Comparison of ENCODE assay signal across 21 mouse cellular contexts in genomic region chr2:7123366-7123765, GRCm38 (mm10).
"Had no signal": no experiment of that assay in that cellular context is flagged by ENCODE, and none has a peak within 500 bp of the region (broad histone marks: within the 10 kb centered on the region; RNA-seq: fewer than 3 reads in every experiment).

No protein-coding gene starts in this region.

- H3K4me3 ChIP-seq: intestine, embryonic 15.5 days; kidney, embryonic 15.5 days; limb, embryonic 12.5 days; limb, embryonic 15.5 days; megakaryocyte, embryonic 14.5 days; midbrain, embryonic 10.5 days; neural tube, embryonic 12.5 days; neural tube, embryonic 15.5 days; stomach, embryonic 15.5 days had no signal

- H3K4me1 ChIP-seq: intestine, embryonic 15.5 days; megakaryocyte, embryonic 14.5 days; neural tube, embryonic 12.5 days; neural tube, embryonic 15.5 days; stomach, embryonic 15.5 days had no signal

- DNase-seq: kidney, adult 11 months; kidney, adult 8-10 months; kidney, postnatal 10 days; kidney, postnatal 36 days; left cerebral cortex, postnatal 4 days; liver, postnatal 0 days; midbrain, embryonic 14.5 days; right cerebral cortex, adult 18-20 months; right cerebral cortex, postnatal 14 days; right cerebral cortex, postnatal 4 days; thymus, postnatal 25 days had no signal

- H3K27ac ChIP-seq: intestine, embryonic 15.5 days; kidney, embryonic 15.5 days; limb, embryonic 12.5 days; limb, embryonic 15.5 days; liver, embryonic 14.5 days; midbrain, embryonic 10.5 days; neural tube, embryonic 12.5 days; neural tube, embryonic 15.5 days; stomach, embryonic 15.5 days had no signal
